Mouse (Mus musculus) ES-E14 (cell line): Measurements from ENCODE around the gene Ipo11.

ENCODE experiments used
- CHD2 ChIP-seq: IDR thresholded peaks from 2 replicates; pipeline ENCODE4 v1.6.1; 2014; ENCODE audit warnings: mild to moderate bottlenecking, low read depth, low read length, inconsistent platforms
- ZC3H11A ChIP-seq: IDR thresholded peaks from 2 replicates; pipeline ENCODE4 v1.6.1; 2012; ENCODE audit warnings: low read depth, mild to moderate bottlenecking, inconsistent platforms, low read length, borderline replicate concordance

- TF ChIP-seq ZC3H11A, result no peak
- no peak for TF ChIP-seq CHD2
Observed at GRCm38 (mm10) chr13:106936256-106937137, at the start of gene Ipo11.
